Comparison of ENCODE assay signal across 9 mouse cellular contexts in genomic region chr17:26844371-26844851, GRCm38 (mm10). TPM values are rescaled to one million over a fixed set of nuclear protein-coding genes. Genes with fewer than 3 reads are reported as not detected.
A peak's percentile ranks its signal among the peaks of the same experiment; 100 is the strongest.
DNase-seq lines count a peak whose midpoint lies in the region; ATAC-seq and TF ChIP-seq lines count a peak whose summit lies in the region.
"Had no signal": no experiment of that assay in that cellular context is flagged by ENCODE, and none has a peak within 500 bp of the region (broad histone marks: within the 10 kb centered on the region; RNA-seq: fewer than 3 reads in every experiment).

No protein-coding gene starts in this region.

- no peaks in the 10 kb centered on the region for H3K9me3 ChIP-seq in ES-Bruce4 (replicated peaks; ENCODE audit: control insufficient read depth, insufficient read depth, low read length, poor library complexity, severe bottlenecking)
- H3K9me3 ChIP-seq in intestine, embryonic 15.5 days, result no peaks in the 10 kb centered on the region
- H3K9me3 ChIP-seq: hindbrain, embryonic 13.5 days; limb, embryonic 15.5 days had no signal

- peaks cover 42% of the 10 kb centered on the region for H3K27me3 ChIP-seq in ES-Bruce4 (ENCODE audit: control insufficient read depth, insufficient read depth, low read length, poor library complexity, severe bottlenecking)
- H3K27me3 ChIP-seq in intestine, embryonic 15.5 days (replicated peaks), result peaks cover 88% of the 10 kb centered on the region

- no peak overlapping the region for H3K27ac ChIP-seq in ES-Bruce4 (ENCODE audit: insufficient read depth, low read length)
- H3K27ac ChIP-seq in intestine, embryonic 15.5 days, result no peak overlapping the region
- H3K27ac ChIP-seq: hindbrain, embryonic 13.5 days; limb, embryonic 15.5 days had no signal

- no peak for TF ChIP-seq CTCF in ES-Bruce4 (IDR thresholded peaks at IDR 0.05; ENCODE audit: low read depth, low read length)

- H3K4me1 ChIP-seq in ES-Bruce4 (ENCODE audit: control insufficient read depth, insufficient read depth, low read length), result no peaks in the 10 kb centered on the region
- peaks cover 11% of the 10 kb centered on the region for H3K4me1 ChIP-seq in intestine, embryonic 15.5 days (replicated peaks)

- TF ChIP-seq EP300 in ES-Bruce4 (IDR thresholded peaks at IDR 0.05; ENCODE audit: insufficient read depth, low read depth, low read length), result no peak

- under 1% methylated on average over 36 of the region's 36 CpGs for WGBS in intestine, embryonic 15.5 days

- H3K36me3 ChIP-seq in ES-Bruce4 (ENCODE audit: control insufficient read depth, insufficient read depth, low read length, poor library complexity, severe bottlenecking), result no peaks in the 10 kb centered on the region
- H3K36me3 ChIP-seq in intestine, embryonic 15.5 days, result no peaks in the 10 kb centered on the region
- H3K36me3 ChIP-seq: hindbrain, embryonic 13.5 days; limb, embryonic 15.5 days had no signal

- peak; percentile 23 for DNase-seq in kidney, postnatal 10 days
- DNase-seq in kidney, postnatal 14 days, result no peak
- peak; percentile 58 for DNase-seq in embryo, embryonic 10.5 days (ENCODE audit: low spot score)
- DNase-seq in urinary bladder, postnatal 25 days (ENCODE audit: low spot score), result no peak
- no peak for DNase-seq in frontal cortex, postnatal 14 days (ENCODE audit: low spot score in 2 of 2)

- no peak for ATAC-seq in intestine, embryonic 15.5 days

- H3K9ac ChIP-seq in ES-Bruce4 (ENCODE audit: low read depth, poor library complexity, severe bottlenecking), result peak overlapping the region; percentile 23; the same call in 1 of the 2 replicates
- no peak overlapping the region for H3K9ac ChIP-seq in intestine, embryonic 15.5 days
- H3K9ac ChIP-seq: hindbrain, embryonic 13.5 days; limb, embryonic 15.5 days had no signal

- peak overlapping the region; percentile 41 for H3K4me3 ChIP-seq in ES-Bruce4 (ENCODE audit: low read depth, low read length)
- no peak overlapping the region; the same call in 1 of the 2 replicates for H3K4me3 ChIP-seq in intestine, embryonic 15.5 days (replicated peaks)
- H3K4me3 ChIP-seq: hindbrain, embryonic 13.5 days; limb, embryonic 15.5 days had no signal

- no peak for TF ChIP-seq POLR2A in ES-Bruce4 (IDR thresholded peaks at IDR 0.05; ENCODE audit: insufficient read depth, low read length)

- H3K4me2 ChIP-seq in intestine, embryonic 15.5 days (replicated peaks), result peak overlapping the region; percentile 24; the same call in 1 of the 2 replicates
- H3K4me2 ChIP-seq: hindbrain, embryonic 13.5 days; limb, embryonic 15.5 days had no signal

RNA-seq across cellular contexts. Expression of gene Nkx2-5, which starts 0.4 kb away (rescaled TPM):
- polyA plus RNA-seq in ES-Bruce4 (2011; ENCODE audit: insufficient read depth, insufficient read length, low read depth, missing spikeins), result not detected in 2 replicates
- 0.14 TPM in 1 of 2 replicates, not detected in the other for polyA plus RNA-seq in intestine, embryonic 15.5 days (2015; fragmentation: Nextera tagmentation; extraction: Ambion mirVana)
- polyA plus RNA-seq: limb, embryonic 15.5 days had no signal

Comparison
In these comparisons a context has a peak if more than half of its experiments do, and no peak if none do; other contexts are left out.
1. DNase-seq: peak in kidney, postnatal 10 days (single experiment) and embryo, embryonic 10.5 days (single experiment); none in kidney, postnatal 14 days (single experiment), urinary bladder, postnatal 25 days (single experiment) and frontal cortex, postnatal 14 days (0 of 2).